Mouse (Mus musculus) hematopoietic stem cell, adult 5-6 weeks (primary cell): ENCODE measurements around the gene Gm10295. TPM values are rescaled to one million over a fixed set of nuclear protein-coding genes. Genes with fewer than 3 reads are reported as not detected.
A peak's percentile ranks its signal among the peaks of the same experiment; 100 is the strongest.

Experiments
- ATAC-seq, 2 experiments: fragments of 125-278 bp in 1 of 2; replicated peaks in 1 of 2; 2 replicates each; pipeline ENCODE4 v1.8.0; 2016 to 2017; ENCODE audit warnings: inconsistent platforms in 2 of 2, mild to moderate bottlenecking in 2 of 2, moderate number of reproducible peaks in 2 of 2, low read depth in 1 of 2, moderate TSS enrichment in 1 of 2; ENCODE audit not compliant: low FRiP score in 2 of 2, poor library complexity in 2 of 2, severe bottlenecking in 2 of 2, insufficient read depth in 1 of 2, low TSS enrichment in 1 of 2
- total RNA-seq: library from RNA; stranded (forward); fragments of 172-1452, 232-1000 nt; gene quantifications from 2 replicates; pipeline ENCODE4 v1.2.3, GENCODE M21; 2017

The Gm10295 gene
- total RNA-seq, 1 experiment from 2014 or later = not detected

GRCm38 (mm10) chr7:71370746-71371145, 19.5 kb upstream of the Gm10295 start:
- no peak for ATAC-seq

GRCm38 (mm10) chr7:71370128-71370527, 18.8 kb upstream of the Gm10295 start:
- ATAC-seq = no peak

- no peak for ATAC-seq
Measured at GRCm38 (mm10) chr7:71368543-71369181, 17.4 kb upstream of the Gm10295 start.

- no peak for ATAC-seq
Measured at GRCm38 (mm10) chr7:71355596-71355995, 4.3 kb upstream of the Gm10295 start.

GRCm38 (mm10) chr7:71348922-71349321, 2.4 kb downstream of the Gm10295 start:
- ATAC-seq = no peak

- ATAC-seq = no peak
Measured at GRCm38 (mm10) chr7:71324919-71325583, 26.2 kb downstream of the Gm10295 start.

- no peak for ATAC-seq
Measured at GRCm38 (mm10) chr7:71313148-71313765, 38.0 kb downstream of the Gm10295 start.

GRCm38 (mm10) chr7:71312375-71312774, 38.9 kb downstream of the Gm10295 start:
- ATAC-seq = no peak

GRCm38 (mm10) chr7:71311411-71311810, 39.9 kb downstream of the Gm10295 start:
- ATAC-seq = no peak

GRCm38 (mm10) chr7:71308051-71308450, 43.2 kb downstream of the Gm10295 start:
- no peak for ATAC-seq

GRCm38 (mm10) chr7:71302714-71303113, 48.6 kb downstream of the Gm10295 start:
- peak; percentile 42 to 53; a peak in 3 of 4 replicates for ATAC-seq
